Mouse (Mus musculus) activated CD4-positive, CD25-positive, alpha-beta regulatory T cell, adult 4 months (primary cell): ENCODE data around the gene Tktl2. TPM values are rescaled to one million over a fixed set of nuclear protein-coding genes. Genes with fewer than 3 reads are reported as not detected.

Experiments
- ATAC-seq: one replicate; pipeline ENCODE4 v1.8.0; 2017
- polyA plus RNA-seq, 2 experiments: library from polyadenylated mRNA; unstranded; fragments of 100-300 nt; shearing (Covaris generic); gene quantifications; one replicate each; pipeline ENCODE4 v1.2.1; 2017

Gene Tktl2
- not detected for polyA plus RNA-seq

GRCm38 (mm10) chr8:66511537-66511936 is at the start of gene Tktl2:
Gene Tktl2 (plus strand): TSS chr8:66511756.
- ATAC-seq, result no peak

- peak; percentile 10 for ATAC-seq
These were observed 41.7 kb upstream of the Tktl2 start for GRCm38 (mm10) chr8:66469821-66470220.

- no peak for ATAC-seq
These were observed 34.7 kb upstream of the Tktl2 start for GRCm38 (mm10) chr8:66476880-66477279.

DNA sequence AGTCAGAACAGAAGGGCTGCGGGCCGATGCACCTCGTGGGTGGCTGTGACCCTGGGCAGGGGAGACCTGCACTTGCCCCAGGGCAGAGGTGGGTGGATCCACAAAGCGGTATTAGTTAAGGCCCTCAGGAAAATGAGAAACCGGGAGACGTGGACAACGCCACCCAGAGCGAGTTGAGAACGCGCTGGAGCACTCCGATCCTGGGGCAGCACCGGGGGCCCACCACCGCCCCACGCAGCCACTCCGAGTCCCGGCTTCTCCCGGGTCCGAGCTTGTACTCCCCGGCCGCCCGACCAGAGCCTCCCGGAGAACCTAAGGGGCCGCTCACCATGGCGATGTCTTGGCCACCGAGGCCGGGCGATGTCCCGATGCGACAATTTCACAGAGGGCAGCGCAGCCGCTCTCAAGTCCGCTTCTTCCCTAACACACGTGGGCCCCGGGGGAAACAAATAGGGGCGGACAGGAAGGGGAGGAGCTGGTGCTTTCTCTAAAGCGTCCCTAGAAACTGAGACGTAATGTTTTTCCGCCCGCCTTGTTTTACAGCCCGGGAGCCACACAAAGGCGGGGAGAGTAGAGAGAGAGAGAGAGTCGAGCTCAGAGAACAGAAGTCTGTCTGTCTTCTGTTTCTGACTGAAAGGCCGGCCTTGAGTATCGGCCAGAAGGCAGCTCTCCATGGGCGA is 25.3 kb upstream of the Tktl2 start, which contains the start of gene Tma16:
TSS of gene Tma16 (minus strand) at position 447 of the 680 bp plus-strand sequence.
- ATAC-seq, result peak; percentile 89

- ATAC-seq, result no peak
These were observed 23.0 kb upstream of the Tktl2 start for GRCm38 (mm10) chr8:66488556-66488955.

- no peak for ATAC-seq
These were observed 20.9 kb upstream of the Tktl2 start for GRCm38 (mm10) chr8:66490624-66491023.

DNA sequence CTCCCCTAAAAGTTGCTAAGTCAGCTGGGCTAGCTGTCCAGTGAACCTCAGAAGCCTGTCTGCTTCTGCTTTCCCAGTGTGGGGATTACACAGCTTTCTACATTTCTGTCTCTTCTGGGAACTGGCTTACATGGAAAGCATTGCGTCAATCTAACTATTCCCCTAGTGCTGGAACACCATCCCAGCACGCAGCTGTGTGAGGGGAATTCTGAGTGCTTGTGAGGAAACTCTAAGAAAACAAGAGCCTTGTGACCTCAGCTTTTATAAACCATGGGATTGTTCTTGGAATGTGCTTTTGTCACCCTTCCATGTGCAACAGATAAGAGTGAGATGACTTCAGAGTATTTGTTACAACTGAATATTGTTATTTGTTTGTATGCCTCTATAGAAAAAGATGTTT is 17.1 kb upstream of the Tktl2 start:
- ATAC-seq, result no peak

GRCm38 (mm10) chr8:66495726-66496125 is 15.8 kb upstream of the Tktl2 start:
- peak; percentile 81 for ATAC-seq

- peak; percentile 73 for ATAC-seq
These were observed 14.5 kb upstream of the Tktl2 start for GRCm38 (mm10) chr8:66496998-66497577.

GRCm38 (mm10) chr8:66503381-66503780 is 8.2 kb upstream of the Tktl2 start:
- no peak for ATAC-seq

GRCm38 (mm10) chr8:66519149-66519548 is 7.6 kb downstream of the Tktl2 start:
- no peak for ATAC-seq

DNA sequence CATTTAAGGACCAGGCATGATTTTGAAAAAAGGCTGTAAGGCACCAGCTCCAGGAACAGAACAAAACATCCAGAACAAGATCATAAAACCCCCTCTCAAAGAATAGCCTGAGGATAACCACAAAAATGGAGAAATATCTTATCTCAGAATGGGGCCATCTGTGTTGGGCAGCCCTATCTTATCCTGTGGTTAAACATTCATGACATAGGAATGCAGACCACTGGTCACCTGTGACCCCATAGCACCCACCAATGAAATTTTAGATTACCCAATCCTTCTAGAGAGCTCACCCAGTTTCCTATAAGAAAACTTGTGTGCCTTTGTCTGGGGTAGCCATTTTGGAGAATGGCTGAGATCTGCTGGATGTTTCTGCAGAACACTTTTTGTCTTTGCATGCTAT is 9.0 kb downstream of the Tktl2 start:
- no peak for ATAC-seq

DNA sequence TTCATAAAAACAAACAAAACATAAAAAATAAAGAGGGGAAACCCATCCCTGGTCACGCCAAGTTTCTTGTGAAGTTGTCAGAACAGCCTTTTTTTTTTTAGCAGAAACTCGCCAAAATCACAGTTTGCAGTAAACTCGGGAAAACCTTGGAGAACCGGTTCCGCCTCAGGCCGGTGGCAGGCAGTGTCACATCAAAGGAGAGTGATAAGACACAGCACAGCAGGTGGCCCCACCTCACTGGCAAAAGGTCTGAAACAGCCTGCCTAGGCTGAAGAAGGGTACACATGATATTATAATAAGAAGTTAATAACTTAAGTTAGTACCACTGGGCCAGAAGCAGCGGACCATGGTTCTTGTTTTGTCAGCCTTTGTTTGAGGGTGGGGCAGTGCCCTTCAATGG is 38.5 kb downstream of the Tktl2 start:
- no peak for ATAC-seq

Other genes with a start within 250 kb of the Tktl2 start
- gene Tma16, start 25.2 kb upstream of the Tktl2 start, polyA plus RNA-seq, result 10 to 100 TPM; 13.9 to 15.0 TPM
- not detected for gene Npy5r, start 176.4 kb downstream of the Tktl2 start, polyA plus RNA-seq
- not detected for gene Npy1r, start 185.4 kb downstream of the Tktl2 start, polyA plus RNA-seq